Mouse (Mus musculus) testis, postnatal 14 days (tissue): ENCODE measurements around the gene Gli2.

Experiments used
- DNase-seq: peaks from one replicate; pipeline ENCODE4 v3.0.0; 2021; ENCODE audit warnings: low spot score

Gene Gli2

GRCm38 (mm10) chr1:118994482-118995105 is 58.8 kb downstream of the Gli2 start:
- DNase-seq, result no peak

DNA sequence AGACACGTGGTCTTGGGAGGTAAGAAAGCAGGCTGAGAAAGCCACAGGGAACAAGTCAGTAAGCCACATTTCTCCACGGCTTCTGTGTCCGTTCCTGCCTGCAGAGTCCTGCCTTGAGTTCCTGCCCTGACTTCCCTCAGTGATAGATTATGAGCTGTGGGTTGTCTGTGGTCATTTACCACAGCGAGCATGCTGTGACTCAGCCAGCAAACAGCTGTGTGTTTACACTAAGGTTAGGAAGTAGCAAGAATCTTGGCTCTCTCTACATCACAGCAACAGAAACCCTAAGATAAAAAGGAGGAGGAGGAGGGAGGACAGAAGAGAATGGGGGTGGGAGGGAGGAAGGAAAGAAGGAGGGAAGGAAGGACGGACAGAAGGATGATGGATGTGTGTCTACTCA is 59.6 kb downstream of the Gli2 start:
- no peak for DNase-seq

- peak; percentile 58 for DNase-seq
Measured at GRCm38 (mm10) chr1:118988331-118988730, 65.1 kb downstream of the Gli2 start.

DNA sequence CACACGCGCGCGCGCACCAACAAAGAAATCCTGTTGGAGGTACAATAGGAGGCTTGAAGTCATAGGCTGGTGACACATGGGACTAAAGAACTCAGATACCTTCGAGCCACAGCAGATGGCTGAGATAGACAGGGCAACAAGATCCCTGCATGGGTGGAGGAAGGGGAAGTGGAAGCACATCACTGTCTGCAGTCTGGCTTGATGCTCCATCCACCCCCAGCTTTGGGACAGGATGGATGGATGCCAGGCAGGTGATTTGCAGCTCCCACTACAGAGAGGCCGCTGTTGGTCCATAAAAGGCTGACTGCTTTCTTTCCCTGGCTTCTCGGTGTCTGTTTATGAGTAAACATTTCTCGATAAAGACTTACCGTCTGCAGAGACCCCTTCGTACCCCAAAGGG is 65.9 kb downstream of the Gli2 start:
- no peak for DNase-seq

DNA sequence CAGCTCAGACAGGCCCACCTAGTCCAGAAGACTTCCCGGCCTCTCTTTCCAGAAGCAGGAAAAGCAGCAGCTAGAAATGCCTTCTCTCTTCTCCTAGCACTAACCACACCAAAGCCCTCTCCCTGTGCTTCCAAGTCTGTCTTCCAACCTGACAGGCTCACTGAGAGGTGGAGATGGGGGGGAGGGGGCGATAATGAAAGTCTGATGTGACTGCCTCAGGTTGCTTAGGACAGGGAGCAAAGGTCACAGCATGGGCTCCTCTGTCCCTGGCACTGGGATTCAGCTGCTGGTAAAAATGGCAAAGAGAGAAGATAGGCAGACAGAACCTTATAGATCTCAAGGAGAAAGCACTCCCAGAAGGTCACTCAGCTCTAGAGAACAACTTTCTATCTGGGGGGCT is 70.0 kb downstream of the Gli2 start:
- no peak for DNase-seq

DNA sequence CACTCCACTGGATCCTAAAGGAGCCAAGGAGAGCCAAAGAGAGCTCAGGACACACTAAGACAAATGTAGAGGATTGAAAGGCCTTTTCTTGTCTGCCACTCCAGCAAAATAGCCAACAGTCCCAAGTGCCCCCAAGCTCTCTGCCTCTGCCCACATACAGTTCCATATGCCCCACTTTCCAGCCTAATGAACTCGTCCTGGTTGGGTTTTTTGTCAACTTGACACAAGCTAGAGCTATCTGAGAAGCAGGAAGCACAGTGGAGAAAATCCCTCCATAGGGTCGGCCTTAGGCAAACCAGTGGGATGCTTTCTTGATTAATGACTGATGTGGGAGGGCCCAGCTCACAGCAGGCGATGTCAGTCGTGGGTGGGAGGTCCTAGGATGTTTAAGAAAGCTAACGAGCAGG is 70.6 kb downstream of the Gli2 start:
- no peak for DNase-seq

DNA sequence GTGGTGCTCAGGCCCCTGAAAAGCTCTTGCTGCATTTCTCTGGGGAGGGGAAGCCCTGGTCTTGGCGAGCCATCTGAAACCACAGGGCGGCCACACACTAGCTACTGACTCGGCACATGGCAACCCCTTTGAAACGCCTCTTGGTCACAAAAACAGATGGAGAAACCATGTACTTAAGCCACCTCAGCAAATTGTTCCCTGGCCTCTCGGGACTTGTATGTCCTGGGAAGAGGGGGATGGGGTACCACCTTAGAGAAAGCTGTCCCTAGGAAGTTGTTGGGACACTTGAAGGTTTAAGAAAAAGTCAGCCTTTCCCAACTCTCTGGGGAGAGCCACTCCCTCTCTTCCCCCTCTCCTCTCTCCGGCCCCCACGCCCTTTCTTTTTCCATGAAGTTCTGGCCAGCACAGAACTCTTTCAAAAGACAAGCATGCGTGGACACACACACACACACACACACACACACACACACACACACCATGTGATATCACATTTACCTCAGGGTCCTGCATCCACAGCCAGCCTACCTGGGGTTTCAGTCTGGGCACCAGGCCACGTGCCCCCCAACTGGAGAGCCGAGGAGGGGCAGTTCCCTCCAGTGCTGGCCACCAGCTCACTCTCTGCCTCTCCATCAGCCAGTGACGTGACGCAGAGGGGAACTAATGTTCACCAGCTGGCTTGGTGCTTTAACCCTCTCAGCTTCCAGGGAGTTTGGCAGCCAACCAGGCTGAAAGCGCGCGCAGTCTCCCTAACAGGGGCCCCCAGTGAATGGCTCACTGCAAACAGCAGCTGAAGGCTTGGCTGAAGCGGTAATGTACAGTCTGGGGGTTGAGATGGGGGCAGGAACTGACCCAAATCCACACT is 71.2 kb downstream of the Gli2 start:
- DNase-seq, result peak; percentile 27

DNA sequence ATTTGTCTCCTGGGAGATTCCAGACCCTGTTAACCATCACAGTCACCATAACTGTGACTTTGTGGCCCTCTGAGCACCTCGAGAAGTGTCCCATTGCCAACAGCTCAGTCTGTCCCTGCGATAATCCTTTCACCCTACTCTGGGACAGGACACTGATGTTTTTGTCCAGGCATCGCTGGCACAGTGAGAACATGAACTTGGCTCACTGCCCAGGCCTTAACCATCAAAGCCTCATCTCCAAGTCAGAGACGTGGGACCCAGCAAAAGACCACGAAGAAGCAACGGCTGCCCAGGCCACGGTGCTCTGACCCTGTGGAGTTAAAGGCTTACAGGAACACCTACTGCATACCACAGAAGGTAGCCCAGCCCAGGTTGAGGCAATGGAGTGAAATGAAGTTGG is 72.8 kb downstream of the Gli2 start:
- peak; percentile 12 for DNase-seq

DNA sequence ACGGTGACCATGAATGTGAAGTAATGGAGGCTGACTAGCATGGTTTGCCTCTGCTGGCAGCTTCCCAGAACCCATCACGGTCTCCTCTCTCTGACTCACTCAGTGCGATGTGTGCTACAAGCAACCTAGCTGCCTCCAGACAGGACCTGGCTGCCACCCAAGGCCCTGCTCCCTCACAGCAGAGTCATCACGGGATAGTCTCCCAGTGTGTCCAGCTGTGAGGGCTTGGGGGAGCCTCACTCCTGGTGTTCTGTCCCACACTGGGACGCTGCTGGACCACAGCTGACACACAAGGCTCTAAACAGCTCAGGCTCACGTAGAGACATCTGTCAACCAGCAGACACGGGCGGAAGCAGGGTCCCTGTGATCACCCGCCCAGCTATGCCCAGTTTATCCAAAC is 76.8 kb downstream of the Gli2 start:
- peak; percentile 64 for DNase-seq

DNA sequence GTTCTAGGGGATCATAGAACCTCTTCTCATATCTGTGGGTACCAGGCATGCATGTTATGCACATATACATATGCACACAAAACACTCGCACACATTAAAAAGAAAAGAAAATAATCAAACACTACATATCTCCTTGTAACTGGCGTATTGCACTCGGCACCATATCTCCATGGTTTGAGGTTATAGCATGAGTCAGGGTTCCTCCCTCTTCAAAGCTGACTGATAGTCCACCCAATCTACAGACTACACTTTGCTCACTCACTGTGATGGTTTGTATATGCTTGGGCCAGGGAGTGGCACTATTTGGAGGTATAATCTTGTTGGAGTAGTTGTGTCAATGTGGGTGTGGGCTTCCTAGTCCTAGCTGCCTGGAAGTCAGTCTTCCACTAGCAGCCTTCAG is 78.0 kb downstream of the Gli2 start:
- DNase-seq, result no peak

- no peak for DNase-seq
Measured at GRCm38 (mm10) chr1:118970068-118970467, 83.4 kb downstream of the Gli2 start.

DNA sequence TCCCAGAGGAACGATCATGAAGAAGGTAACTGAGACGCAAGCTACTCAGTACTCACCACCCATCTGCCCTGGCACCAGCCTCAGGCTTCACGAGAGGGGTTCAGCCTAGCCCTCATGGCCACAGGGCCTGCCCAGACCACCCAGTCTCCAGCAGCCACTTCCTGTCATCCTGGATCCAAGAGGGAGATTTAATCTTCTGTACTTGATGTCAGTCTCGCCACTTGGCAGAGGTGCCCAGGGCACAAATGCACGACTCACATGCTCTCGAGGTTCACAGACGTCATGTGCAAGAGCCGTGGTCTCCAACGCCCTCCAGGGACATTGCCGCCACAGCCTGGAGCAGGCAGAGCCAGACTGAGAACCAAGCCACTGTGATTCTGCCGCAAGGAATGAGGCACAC is 84.0 kb downstream of the Gli2 start:
- no peak for DNase-seq

DNA sequence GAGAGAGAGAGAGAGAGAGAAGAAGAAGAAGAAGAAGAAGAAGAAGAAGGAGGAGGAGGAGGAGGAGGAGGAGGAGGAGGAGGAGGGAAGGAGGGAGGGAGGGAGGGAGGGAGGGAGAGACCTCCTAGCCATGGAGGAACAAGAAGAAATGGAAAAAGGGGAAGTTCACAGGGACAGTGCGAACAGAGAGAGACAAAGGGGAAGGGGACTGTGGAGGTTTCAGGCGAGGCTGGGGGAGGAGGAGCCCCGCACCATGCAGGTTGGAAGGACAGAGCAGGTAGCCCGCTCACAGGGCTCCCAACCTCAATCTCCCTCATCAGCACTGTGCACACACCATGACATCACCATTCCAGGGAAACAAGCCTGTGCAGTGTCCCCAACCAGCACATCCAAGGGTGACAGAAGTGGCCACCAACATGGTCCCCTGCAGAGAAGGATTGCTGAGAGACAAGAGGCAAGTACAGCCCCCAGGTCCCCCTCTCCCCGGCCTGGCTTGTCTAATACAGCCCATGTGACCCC is 84.7 kb downstream of the Gli2 start:
- no peak for DNase-seq

- DNase-seq, result no peak
Measured at GRCm38 (mm10) chr1:118967976-118968375, 85.4 kb downstream of the Gli2 start.

- DNase-seq, result no peak
Measured at GRCm38 (mm10) chr1:118967281-118967680, 86.1 kb downstream of the Gli2 start.

DNA sequence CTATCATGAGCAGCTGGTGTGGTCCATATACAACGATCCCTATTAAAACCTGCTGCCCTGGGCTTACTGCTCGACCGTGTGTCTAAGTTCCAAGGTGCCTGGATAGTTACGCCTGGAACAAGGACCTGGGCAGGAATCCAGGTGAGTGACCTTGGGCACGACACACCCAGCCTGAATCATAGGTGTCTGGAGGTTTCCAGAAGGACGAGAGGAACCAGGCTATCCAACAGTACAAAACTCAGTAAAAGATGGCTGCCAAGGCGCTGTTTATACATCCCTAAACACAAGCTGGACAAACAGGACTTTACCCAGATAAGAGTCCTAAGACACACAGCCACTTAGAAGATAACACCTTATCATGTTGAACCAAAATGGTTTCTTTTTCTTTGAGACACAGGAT is 94.8 kb downstream of the Gli2 start:
- no peak for DNase-seq

- no peak for DNase-seq
Measured at GRCm38 (mm10) chr1:118955791-118956190, 97.6 kb downstream of the Gli2 start.

DNA sequence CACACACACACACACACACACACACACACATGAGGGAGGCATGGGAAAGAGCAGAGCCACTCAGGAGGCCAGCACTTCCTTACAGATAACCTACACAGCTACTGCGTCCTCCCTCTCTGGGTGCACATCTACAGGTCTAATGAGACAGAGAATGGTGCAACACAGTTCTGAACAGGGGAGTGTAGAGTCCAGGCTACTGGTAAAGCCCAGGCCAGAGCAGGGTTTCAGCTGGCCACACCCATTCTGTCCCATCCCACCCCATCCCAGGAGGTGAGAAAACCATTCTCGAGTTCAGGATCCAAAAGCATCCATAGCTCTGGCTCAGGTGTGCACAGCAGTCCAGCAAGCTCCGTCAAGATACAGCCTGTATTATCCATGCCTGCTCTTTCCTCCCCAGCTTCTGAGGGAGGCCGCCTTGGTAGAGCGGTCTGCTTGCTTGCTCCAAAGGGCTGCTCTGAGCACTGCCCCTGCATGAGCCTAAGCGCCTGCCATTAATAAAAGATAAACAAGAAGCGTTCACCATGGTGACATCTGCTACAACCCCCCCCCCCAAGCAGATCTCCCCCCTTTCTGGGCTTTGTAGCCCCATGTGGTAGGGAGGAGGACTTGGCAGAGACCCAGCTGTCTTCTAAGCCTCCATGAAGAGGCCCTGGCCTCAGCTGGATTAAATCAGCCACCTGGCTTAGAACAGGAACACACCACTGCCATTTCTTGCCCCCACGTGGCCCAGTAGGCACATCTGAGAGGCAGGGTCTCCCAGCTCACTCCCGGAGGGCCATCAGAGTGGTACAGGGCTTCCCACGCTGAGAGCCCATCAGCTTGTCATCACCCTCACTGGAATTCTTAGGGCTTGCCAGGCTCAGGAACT is 98.8 kb downstream of the Gli2 start:
- no peak for DNase-seq

GRCm38 (mm10) chr1:118953031-118953430 is 100.4 kb downstream of the Gli2 start:
- DNase-seq, result no peak

DNA sequence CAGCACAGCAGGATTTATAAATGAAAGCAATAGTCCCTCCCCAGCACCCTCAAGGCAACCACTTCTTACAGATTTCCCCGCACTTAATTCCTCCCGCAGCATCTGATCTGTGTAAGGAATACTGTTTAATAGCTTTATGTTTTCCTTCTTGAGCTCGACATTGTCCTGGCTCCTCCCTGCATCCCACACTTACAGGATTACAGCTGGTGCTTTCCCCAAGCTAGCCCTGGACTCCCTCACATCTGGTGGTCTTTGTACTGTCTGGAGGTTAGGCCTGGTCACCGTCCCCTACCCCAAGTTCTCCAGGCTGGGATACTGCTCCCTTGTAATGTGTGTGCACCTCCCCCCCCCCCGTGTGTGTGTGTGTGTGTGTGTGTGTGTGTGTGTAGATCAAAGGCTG is 101.1 kb downstream of the Gli2 start:
- no peak for DNase-seq

DNA sequence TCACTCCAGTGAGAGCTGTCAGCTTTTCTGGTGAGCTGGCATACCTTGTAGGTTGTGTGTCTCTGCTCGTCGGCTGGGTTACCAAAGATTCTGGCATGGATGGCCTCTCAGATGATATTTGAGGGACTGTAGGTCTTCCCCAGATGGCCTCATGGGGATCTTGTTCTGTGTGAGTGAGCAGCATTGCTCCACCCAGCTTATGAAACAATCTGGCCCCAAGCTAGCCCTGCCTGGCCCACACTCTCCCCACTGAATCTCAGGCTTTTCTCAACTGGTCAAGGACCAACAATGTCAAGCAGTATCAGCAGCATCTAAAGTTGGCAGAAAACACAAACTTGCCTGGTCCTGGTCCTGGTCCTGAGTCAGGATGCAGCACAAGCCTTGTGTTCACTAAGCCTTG is 105.0 kb downstream of the Gli2 start:
- DNase-seq, result no peak

- DNase-seq, result no peak
Measured at GRCm38 (mm10) chr1:118947221-118947620, 106.2 kb downstream of the Gli2 start.

- no peak for DNase-seq
Measured at GRCm38 (mm10) chr1:118941336-118941735, 112.1 kb downstream of the Gli2 start.
